Mouse (Mus musculus) hindbrain, postnatal 0 days (tissue): ENCODE data around the gene Rapgef5. TPM values are rescaled to one million over a fixed set of nuclear protein-coding genes. Genes with fewer than 3 reads are reported as not detected.

Experiments used
- ATAC-seq: fragments of 200-750 bp; cut with Nextera tagmentation; 2 replicates; pipeline ENCODE4 v1.8.0; 2017; ENCODE audit warnings: mild to moderate bottlenecking, moderate TSS enrichment, moderate library complexity
- DNase-seq: peaks from one replicate; pipeline ENCODE4 v3.0.0-alpha.2; 2015; ENCODE audit warnings: low spot score
- H3K27ac ChIP-seq: fragments of 300-500 bp; sonication (generic); 2 replicates; pipeline ENCODE4 v1.5.1; 2014; ENCODE audit warnings: mild to moderate bottlenecking
- H3K27me3 ChIP-seq: fragments of 300-500 bp; sonication (generic); 2 replicates; pipeline ENCODE4 v1.6.1; 2014; ENCODE audit warnings: low read length, mixed read lengths; ENCODE audit not compliant: insufficient read depth
- H3K36me3 ChIP-seq: fragments of 300-500 bp; sonication (generic); 2 replicates; pipeline ENCODE4 v1.6.1; 2014; ENCODE audit warnings: low read length, mixed read lengths; ENCODE audit not compliant: insufficient read depth
- H3K4me1 ChIP-seq: fragments of 300-500 bp; sonication (generic); 2 replicates; pipeline ENCODE4 v1.6.1; 2014; ENCODE audit warnings: antibody characterized with exemption, low read length, mixed read lengths; ENCODE audit not compliant: insufficient read depth
- H3K4me2 ChIP-seq: fragments of 300-500 bp; sonication (generic); 2 replicates; pipeline ENCODE4 v1.6.1; 2014; ENCODE audit warnings: low read depth, mild to moderate bottlenecking, low read length, moderate library complexity, mixed read lengths
- H3K4me3 ChIP-seq: fragments of 300-500 bp; sonication (generic); 2 replicates; pipeline ENCODE4 v1.5.1; 2014; ENCODE audit warnings: low read length
- H3K9ac ChIP-seq: fragments of 300-500 bp; sonication (generic); replicated peaks from 2 replicates; pipeline ENCODE4 v1.6.1; 2014; ENCODE audit warnings: mild to moderate bottlenecking, low read length, moderate library complexity, mixed read lengths
- H3K9me3 ChIP-seq: fragments of 300-500 bp; sonication (generic); 2 replicates; pipeline ENCODE4 v1.6.1; 2016; ENCODE audit warnings: low read length, mixed read lengths
- CTCF ChIP-seq: IDR thresholded peaks from 2 replicates; pipeline ENCODE4 v1.5.1; 2016; ENCODE audit warnings: antibody characterized with exemption, control low read depth, low read depth
- WGBS: fragments of 180-500 bp; shearing (Covaris S2); extraction: QIAGEN DNeasy Blood & Tissue Kit; methylation state at CpG from one replicate; pipeline ENCODE4 v1.1.7; 2014; 5-methylcytosine and 5-hydroxymethylcytosine counted together
- polyA plus RNA-seq: library from polyadenylated mRNA; unstranded; fragments of >200 nt; fragmentation: Nextera tagmentation; extraction: Ambion mirVana; gene quantifications from 2 replicates; pipeline ENCODE4 v1.2.1, GENCODE M21; 2015
- total RNA-seq: library from RNA; depleted of rRNA; stranded (reverse); fragments of >200 nt; gene quantifications from 2 replicates; pipeline ENCODE4 v1.2.3, GENCODE M21; 2014

Gene Rapgef5
- total and polyA plus RNA-seq, 2 experiments from 2014 or later = 25.5 to 38.4 TPM

DNA sequence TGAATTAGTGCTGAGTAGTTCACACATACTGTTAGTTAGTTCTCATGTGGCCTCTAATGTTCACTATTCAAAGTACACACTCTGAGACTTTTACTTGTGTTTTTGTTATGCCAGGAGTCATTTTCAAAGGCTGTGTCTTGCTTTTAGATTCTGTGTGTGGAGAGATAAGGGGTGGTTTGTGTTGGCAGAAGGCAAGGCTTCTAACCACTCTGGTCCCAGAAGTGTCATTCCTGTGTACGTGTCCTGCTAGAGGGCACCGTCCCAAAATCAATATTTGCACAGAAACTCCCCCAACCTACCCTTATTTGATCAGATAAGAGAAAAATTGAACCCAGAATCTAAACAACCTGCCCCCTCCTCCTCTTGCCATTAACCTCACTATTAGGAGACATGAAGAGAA is 126.2 kb downstream of the Rapgef5 start:
- H3K4me2 ChIP-seq = no peak overlapping the region
- H3K27me3 ChIP-seq = no peaks in the 10 kb centered on the region
- H3K36me3 ChIP-seq = no peaks in the 10 kb centered on the region
- DNase-seq = no peak
- 74% methylated on average over 2 of the region's 2 CpGs for WGBS
- H3K4me1 ChIP-seq = no peaks in the 10 kb centered on the region
- no peak for TF ChIP-seq CTCF
- H3K4me3 ChIP-seq = no peak overlapping the region
- no peak for ATAC-seq
- H3K9ac ChIP-seq = no peak overlapping the region
- no peaks in the 10 kb centered on the region for H3K9me3 ChIP-seq
- H3K27ac ChIP-seq = no peak overlapping the region

DNA sequence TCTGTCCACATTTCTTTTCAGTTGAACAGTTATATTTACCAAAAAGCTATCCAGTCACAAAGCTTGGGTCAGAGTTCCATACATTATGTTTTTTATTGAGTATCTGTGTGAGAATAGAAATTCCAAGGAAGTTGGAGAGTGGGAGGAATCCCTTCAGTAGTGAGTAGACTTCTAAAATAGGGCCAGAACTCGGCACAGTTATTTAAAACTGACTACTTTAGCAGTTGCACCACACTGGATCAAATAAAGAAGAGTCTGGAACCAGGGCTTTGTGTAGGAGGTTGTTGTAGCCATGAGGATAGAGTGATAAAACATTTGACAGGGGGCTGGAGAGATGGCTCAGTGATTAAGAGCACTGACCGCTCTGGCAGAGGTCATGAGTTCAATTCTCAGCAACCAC is 129.5 kb downstream of the Rapgef5 start:
- Histone ChIP-seq H3K36me3 (no peaks in the 10 kb centered on the region), H3K4me3 (no peak overlapping the region), H3K27me3 (no peaks in the 10 kb centered on the region), H3K9me3 (no peaks in the 10 kb centered on the region), H3K4me1 (no peaks in the 10 kb centered on the region), H3K27ac (no peak overlapping the region), H3K9ac (no peak overlapping the region), H3K4me2 (no peak overlapping the region)
- DNase-seq (no peak), ATAC-seq (no peak)
- WGBS = 85% methylated on average over 2 of the region's 2 CpGs
- TF ChIP-seq CTCF = no peak

GRCm38 (mm10) chr12:117653920-117654472 is 137.7 kb downstream of the Rapgef5 start:
- 81% methylated on average over 8 of the region's 8 CpGs for whole genome bisulfite sequencing
- no peak for ATAC-seq
- H3K9ac ChIP-seq = no peak overlapping the region
- H3K27ac ChIP-seq = no peak overlapping the region
- no peak for TF ChIP-seq CTCF
- no peaks in the 10 kb centered on the region for H3K27me3 ChIP-seq
- no peak overlapping the region for H3K4me2 ChIP-seq
- H3K9me3 ChIP-seq = no peaks in the 10 kb centered on the region
- H3K4me1 ChIP-seq = no peaks in the 10 kb centered on the region
- H3K36me3 ChIP-seq = no peaks in the 10 kb centered on the region
- no peak for DNase-seq
- no peak overlapping the region for H3K4me3 ChIP-seq

GRCm38 (mm10) chr12:117656935-117657334 is 140.7 kb downstream of the Rapgef5 start:
- Histone ChIP-seq H3K4me1 (no peaks in the 10 kb centered on the region), H3K9ac (no peak overlapping the region), H3K4me2 (no peak overlapping the region), H3K9me3 (no peaks in the 10 kb centered on the region), H3K27ac (no peak overlapping the region), H3K27me3 (no peaks in the 10 kb centered on the region), H3K4me3 (no peak overlapping the region), H3K36me3 (no peaks in the 10 kb centered on the region)
- TF ChIP-seq CTCF = no peak
- 84% methylated on average over 4 of the region's 4 CpGs for WGBS
- DNase-seq (no peak), ATAC-seq (no peak)

GRCm38 (mm10) chr12:117657766-117658165 is 141.5 kb downstream of the Rapgef5 start:
- TF ChIP-seq CTCF = no peak
- WGBS = 85% methylated on average over 5 of the region's 5 CpGs
- ATAC-seq = no peak
- H3K4me3 ChIP-seq = no peak overlapping the region
- H3K4me2 ChIP-seq = no peak overlapping the region
- H3K27me3 ChIP-seq = no peaks in the 10 kb centered on the region
- no peaks in the 10 kb centered on the region for H3K9me3 ChIP-seq
- DNase-seq = no peak
- H3K27ac ChIP-seq = no peak overlapping the region
- H3K9ac ChIP-seq = no peak overlapping the region
- H3K4me1 ChIP-seq = no peaks in the 10 kb centered on the region
- no peaks in the 10 kb centered on the region for H3K36me3 ChIP-seq

GRCm38 (mm10) chr12:117658821-117659220 is 142.5 kb downstream of the Rapgef5 start:
- no peak for TF ChIP-seq CTCF
- no peak overlapping the region for H3K4me2 ChIP-seq
- no peak overlapping the region for H3K4me3 ChIP-seq
- no peak overlapping the region for H3K27ac ChIP-seq
- no peaks in the 10 kb centered on the region for H3K4me1 ChIP-seq
- H3K9ac ChIP-seq = no peak overlapping the region
- H3K36me3 ChIP-seq = no peaks in the 10 kb centered on the region
- 34% methylated on average over 6 of the region's 6 CpGs for WGBS
- no peak for ATAC-seq
- no peak for DNase-seq
- H3K27me3 ChIP-seq = no peaks in the 10 kb centered on the region
- H3K9me3 ChIP-seq = no peaks in the 10 kb centered on the region

- Histone ChIP-seq H3K27me3 (no peaks in the 10 kb centered on the region), H3K9me3 (no peaks in the 10 kb centered on the region), H3K36me3 (no peaks in the 10 kb centered on the region), H3K27ac (no peak overlapping the region), H3K4me3 (no peak overlapping the region), H3K9ac (no peak overlapping the region), H3K4me1 (no peaks in the 10 kb centered on the region; the same call in 1 of the 2 replicates), H3K4me2 (no peak overlapping the region)
- 50% methylated on average over 4 of the region's 4 CpGs for WGBS
- TF ChIP-seq CTCF = no peak
- no peak for DNase-seq
- ATAC-seq = no peak
Measured at GRCm38 (mm10) chr12:117660361-117660760, 144.1 kb downstream of the Rapgef5 start.
